Mouse (Mus musculus) neural tube, embryonic 13.5 days (tissue): ENCODE results near the gene Mrpl21. TPM values are rescaled to one million over a fixed set of nuclear protein-coding genes. Genes with fewer than 3 reads are reported as not detected.
A peak's percentile ranks its signal among the peaks of the same experiment; 100 is the strongest.

Source experiments
- ATAC-seq: fragments of 200-750 bp; cut with Nextera tagmentation; 2 replicates; pipeline ENCODE4 v1.8.0; 2017; ENCODE audit warnings: low read depth, mild to moderate bottlenecking, moderate TSS enrichment, moderate library complexity
- H3K27ac ChIP-seq: fragments of 300-500 bp; sonication (generic); replicated peaks from 2 replicates; pipeline ENCODE4 v1.5.1; 2015; ENCODE audit warnings: moderate library complexity, mild to moderate bottlenecking, inconsistent platforms
- H3K27me3 ChIP-seq: fragments of 300-500 bp; sonication (generic); 2 replicates; pipeline ENCODE4 v1.6.1; 2015; ENCODE audit warnings: mild to moderate bottlenecking, inconsistent platforms
- H3K36me3 ChIP-seq: fragments of 300-500 bp; sonication (generic); 2 replicates; pipeline ENCODE4 v1.6.1; 2015; ENCODE audit warnings: mild to moderate bottlenecking, inconsistent platforms
- H3K4me1 ChIP-seq: fragments of 300-500 bp; sonication (generic); replicated peaks from 2 replicates; pipeline ENCODE4 v1.6.1; 2015; ENCODE audit warnings: inconsistent platforms
- H3K4me2 ChIP-seq: fragments of 300-500 bp; sonication (generic); 2 replicates; pipeline ENCODE4 v1.6.1; 2015; ENCODE audit warnings: inconsistent platforms, mild to moderate bottlenecking, moderate library complexity
- H3K4me3 ChIP-seq: fragments of 300-500 bp; sonication (generic); 2 replicates; pipeline ENCODE4 v1.5.1; 2015; ENCODE audit warnings: mild to moderate bottlenecking, inconsistent platforms
- H3K9ac ChIP-seq: fragments of 300-500 bp; sonication (generic); 2 replicates; pipeline ENCODE4 v1.6.1; 2015; ENCODE audit warnings: moderate library complexity, mild to moderate bottlenecking, inconsistent platforms
- H3K9me3 ChIP-seq: fragments of 300-500 bp; sonication (generic); 2 replicates; pipeline ENCODE4 v1.6.1; 2016; ENCODE audit warnings: inconsistent platforms
- WGBS: fragments of 180-500 bp; shearing (Covaris S2); methylation state at CpG from one replicate; pipeline ENCODE4 v1.1.7; 2015; 5-methylcytosine and 5-hydroxymethylcytosine counted together
- polyA plus RNA-seq: library from polyadenylated mRNA; unstranded; fragments of >200 nt; fragmentation: Nextera tagmentation; extraction: Ambion mirVana; gene quantifications from 2 replicates; pipeline ENCODE4 v1.2.1, GENCODE M21; 2015

The Mrpl21 gene
- 105 and 112 TPM in 2 replicates for polyA plus RNA-seq

DNA sequence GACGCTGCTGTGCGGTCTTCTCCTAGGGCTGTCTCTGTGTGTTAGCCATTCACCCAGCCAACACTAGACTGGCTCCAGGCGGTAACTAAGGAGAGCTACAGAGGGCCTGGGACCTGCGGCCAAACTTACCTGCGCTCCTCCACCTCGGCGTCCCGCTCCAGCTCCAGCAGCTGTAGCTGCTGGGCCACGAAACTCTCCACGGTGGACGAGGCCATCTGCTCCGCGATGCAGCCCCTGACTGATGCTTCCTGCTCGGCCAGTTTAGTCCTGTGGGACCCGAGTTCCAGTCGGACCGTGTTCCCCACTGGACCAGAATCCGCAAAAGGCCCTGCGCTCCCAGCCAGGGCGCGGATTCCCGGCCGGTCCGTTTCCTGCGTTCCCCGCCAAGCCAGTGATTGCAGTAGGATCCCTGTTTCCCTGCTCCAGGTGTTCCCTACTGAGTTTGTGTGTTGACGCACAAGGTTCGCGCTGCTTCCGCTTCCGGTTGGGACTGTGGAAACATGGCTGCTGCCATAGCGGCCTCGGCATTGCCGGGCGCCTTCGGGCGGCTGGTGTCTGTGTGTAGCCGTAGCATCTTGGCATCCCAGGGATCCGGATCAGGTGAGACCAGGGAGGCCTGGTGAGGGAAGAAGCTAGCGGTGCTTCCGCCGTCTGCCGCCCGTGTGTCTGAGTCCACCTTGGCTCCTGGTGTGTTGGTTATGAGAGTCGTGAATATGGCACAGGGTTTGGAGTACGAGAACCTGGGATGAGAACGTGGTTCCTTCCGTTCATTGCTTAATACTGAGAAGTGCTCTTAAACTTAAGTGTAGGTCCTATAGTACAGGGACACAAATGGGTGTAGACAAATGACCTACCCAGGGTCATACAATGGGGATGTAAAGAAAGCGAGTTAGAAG, at the start of gene Mrpl21, which contains the start of gene Ighmbp2:
Mrpl21 (plus strand) TSS at position 330 of the 896 bp plus-strand sequence.
Ighmbp2 (minus strand) TSS at position 446 of the 896 bp plus-strand sequence.
- WGBS: under 1% methylated on average over 49 of the region's 49 CpGs
- Histone ChIP-seq H3K27ac (peak within 1 kb of the TSS; percentile 59), H3K36me3 (peaks cover 60% of the 10 kb centered on the region), H3K4me1 (peaks cover 28% of the 10 kb centered on the region), H3K9ac (peak within 1 kb of the TSS; percentile 89), H3K4me2 (peak within 1 kb of the TSS; percentile 82), H3K9me3 (no peaks in the 10 kb centered on the region), H3K27me3 (no peaks in the 10 kb centered on the region), H3K4me3 (peak within 1 kb of the TSS; percentile 84)
- ATAC-seq: peak; percentile 93

DNA sequence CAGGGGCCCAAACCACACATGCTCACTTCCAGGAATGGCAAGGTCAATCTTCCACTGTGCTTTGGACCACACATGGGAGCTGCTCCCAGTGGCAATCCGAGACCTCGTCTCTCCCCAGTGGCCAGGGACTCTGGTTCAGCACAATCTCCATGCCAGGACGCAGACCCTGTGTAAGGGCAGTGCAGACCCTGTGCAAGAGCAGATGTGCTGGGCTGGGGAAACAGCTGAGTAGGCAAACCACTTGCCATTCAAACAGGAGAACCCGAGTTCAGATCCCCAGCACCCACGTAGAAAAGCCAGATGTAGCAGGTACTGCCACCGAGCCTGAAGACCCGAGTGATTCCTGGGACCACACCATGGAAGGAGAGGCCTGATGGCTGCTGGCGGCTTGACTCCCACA, 22.7 kb upstream of the Mrpl21 start:
- Histone ChIP-seq H3K4me2 (no peak overlapping the region), H3K27ac (no peak overlapping the region), H3K4me1 (no peaks in the 10 kb centered on the region), H3K9me3 (no peaks in the 10 kb centered on the region), H3K9ac (no peak overlapping the region), H3K4me3 (no peak overlapping the region), H3K27me3 (no peaks in the 10 kb centered on the region), H3K36me3 (peaks cover 57% of the 10 kb centered on the region)
- ATAC-seq: no peak
- WGBS: 94% methylated on average over 8 of the region's 8 CpGs

DNA sequence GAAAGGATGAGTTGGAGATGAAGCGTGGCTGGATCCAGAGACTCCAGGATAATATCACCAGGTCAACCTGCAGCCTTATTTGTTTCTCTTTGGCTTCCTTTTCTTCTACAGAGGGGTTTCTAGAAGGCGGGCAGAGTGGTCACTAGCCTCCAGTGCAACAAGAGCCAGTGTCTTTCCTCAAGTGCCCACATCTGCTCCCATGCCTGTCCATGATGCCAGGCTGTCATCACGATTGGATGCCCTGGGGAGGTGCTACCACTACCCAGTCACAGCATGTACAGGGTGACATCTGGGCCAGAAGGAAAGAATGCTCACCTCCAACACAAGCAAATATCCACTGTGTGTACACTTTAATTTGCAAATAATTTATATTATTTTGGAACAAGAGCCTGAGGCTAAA, 22.1 kb upstream of the Mrpl21 start:
- H3K27ac ChIP-seq: no peak overlapping the region
- no peaks in the 10 kb centered on the region for H3K9me3 ChIP-seq
- WGBS: 92% methylated on average over 3 of the region's 3 CpGs
- H3K4me1 ChIP-seq: no peaks in the 10 kb centered on the region
- no peak overlapping the region for H3K4me3 ChIP-seq
- H3K27me3 ChIP-seq: no peaks in the 10 kb centered on the region
- peaks cover 63% of the 10 kb centered on the region for H3K36me3 ChIP-seq
- H3K9ac ChIP-seq: no peak overlapping the region
- H3K4me2 ChIP-seq: no peak overlapping the region
- no peak for ATAC-seq

DNA sequence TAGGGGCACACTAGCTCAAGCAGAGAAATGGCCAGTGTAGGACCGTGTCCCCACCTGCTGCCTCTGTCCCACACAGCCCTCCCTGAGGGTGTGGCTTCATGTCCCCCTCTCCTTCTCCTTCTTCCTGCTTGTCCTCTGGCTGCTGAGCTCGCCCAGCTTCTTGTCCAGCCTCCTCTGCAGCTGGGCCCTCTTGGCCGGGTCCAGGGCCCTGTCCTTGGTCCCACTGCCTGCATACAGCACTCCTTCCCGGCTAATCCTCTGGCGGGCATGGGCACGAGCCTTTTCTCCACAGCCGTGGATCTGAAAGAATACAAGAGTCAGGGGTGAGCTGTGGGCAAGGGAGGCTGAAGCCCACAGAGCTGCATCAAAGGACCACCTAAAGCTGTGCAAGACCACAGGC, 21.4 kb upstream of the Mrpl21 start:
- Histone ChIP-seq H3K9ac (no peak overlapping the region), H3K27ac (no peak overlapping the region), H3K36me3 (peaks cover 70% of the 10 kb centered on the region), H3K4me3 (no peak overlapping the region), H3K27me3 (no peaks in the 10 kb centered on the region), H3K9me3 (no peaks in the 10 kb centered on the region), H3K4me1 (no peaks in the 10 kb centered on the region), H3K4me2 (no peak overlapping the region)
- no peak for ATAC-seq
- 93% methylated on average over 7 of the region's 7 CpGs for whole genome bisulfite sequencing

DNA sequence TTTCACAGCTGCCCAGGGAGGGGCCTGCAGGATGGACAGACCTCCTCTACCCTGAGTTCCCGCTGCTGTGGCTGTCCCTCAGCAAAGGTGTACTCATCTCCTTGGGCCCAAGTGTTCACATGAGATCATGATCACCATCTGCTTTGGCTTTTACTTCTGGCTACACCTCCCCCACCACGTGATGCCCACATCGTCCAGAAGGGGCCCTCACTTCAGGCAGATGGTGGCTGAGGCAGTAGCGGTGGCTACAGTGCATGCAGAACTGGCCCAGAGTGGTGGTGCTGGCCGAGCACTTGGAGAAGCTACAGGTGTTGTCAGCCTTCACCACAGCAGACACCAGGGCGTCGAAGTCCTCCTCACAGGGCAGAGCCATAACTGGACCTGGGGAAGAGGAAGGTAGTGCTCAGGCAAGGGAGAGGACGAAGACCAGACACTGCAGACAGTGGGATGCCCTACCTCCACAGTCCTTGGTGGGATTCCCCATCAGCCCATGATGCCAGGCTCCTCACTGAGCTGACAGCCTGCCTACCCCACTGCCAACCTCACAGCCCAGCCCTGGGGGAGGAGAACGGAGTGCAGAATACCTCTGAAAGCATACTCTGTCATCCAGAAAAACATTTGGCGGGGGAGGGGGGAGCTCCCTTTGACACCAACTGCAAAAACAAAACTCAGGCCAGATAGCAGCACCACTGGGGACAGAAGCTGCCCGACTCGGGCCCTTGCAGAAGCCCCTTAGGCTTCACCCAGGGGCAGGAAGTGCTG, 20.8 kb upstream of the Mrpl21 start:
- Histone ChIP-seq H3K9me3 (no peaks in the 10 kb centered on the region), H3K4me2 (no peak overlapping the region), H3K9ac (no peak overlapping the region), H3K27ac (no peak overlapping the region), H3K27me3 (no peaks in the 10 kb centered on the region), H3K4me1 (no peaks in the 10 kb centered on the region), H3K4me3 (no peak overlapping the region), H3K36me3 (peaks cover 76% of the 10 kb centered on the region)
- no peak for ATAC-seq
- 85% methylated on average over 12 of the region's 12 CpGs for WGBS

DNA sequence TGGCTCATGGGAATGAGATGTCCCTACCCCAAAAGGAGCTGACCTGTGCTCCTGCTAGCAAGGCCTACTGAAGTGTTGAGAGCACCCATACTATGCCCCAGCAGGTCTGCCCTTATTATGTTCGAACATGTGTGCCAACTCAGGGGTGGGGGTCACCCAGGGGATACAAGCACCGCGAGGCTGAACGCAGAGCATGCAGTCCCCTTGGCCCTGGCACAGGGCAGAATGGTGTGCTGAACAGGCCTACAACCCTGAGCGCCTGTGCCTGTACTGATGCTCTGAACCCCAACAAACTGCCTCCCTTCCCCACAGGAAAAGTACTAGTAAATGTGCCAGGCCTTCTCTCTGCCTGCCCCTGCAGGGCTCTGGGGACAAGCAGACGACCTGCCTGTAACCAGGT, 18.4 kb upstream of the Mrpl21 start:
- H3K27me3 ChIP-seq: no peaks in the 10 kb centered on the region
- no peak for ATAC-seq
- peaks cover 99% of the 10 kb centered on the region for H3K36me3 ChIP-seq
- H3K9ac ChIP-seq: no peak overlapping the region
- H3K4me3 ChIP-seq: no peak overlapping the region
- no peaks in the 10 kb centered on the region for H3K9me3 ChIP-seq
- H3K27ac ChIP-seq: no peak overlapping the region
- WGBS: 95% methylated on average over 6 of the region's 6 CpGs
- no peaks in the 10 kb centered on the region for H3K4me1 ChIP-seq
- H3K4me2 ChIP-seq: no peak overlapping the region

DNA sequence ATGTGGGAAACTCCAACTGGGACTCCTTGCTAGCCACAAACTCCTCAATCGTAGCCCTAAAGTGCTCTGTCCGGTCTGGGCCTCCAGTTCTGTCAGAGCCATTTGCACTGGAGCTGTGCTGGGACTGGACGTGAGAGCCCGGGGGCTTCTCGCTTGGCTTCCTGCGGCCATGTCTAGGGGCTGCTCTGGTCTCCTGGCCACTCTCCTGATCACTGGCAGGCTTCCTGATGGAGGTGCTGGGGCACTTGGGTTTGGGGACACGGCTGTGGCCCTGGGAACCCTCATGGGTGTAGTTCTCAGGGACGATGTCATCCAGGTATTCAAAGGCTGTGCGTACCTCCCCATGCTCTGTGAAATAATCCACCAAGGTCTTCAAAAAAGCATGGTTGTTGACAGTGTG, 17.5 kb upstream of the Mrpl21 start:
- no peak for ATAC-seq
- H3K4me2 ChIP-seq: no peak overlapping the region
- H3K27ac ChIP-seq: no peak overlapping the region
- WGBS: 95% methylated on average over 9 of the region's 9 CpGs
- H3K9ac ChIP-seq: no peak overlapping the region
- no peaks in the 10 kb centered on the region for H3K4me1 ChIP-seq
- no peak overlapping the region for H3K4me3 ChIP-seq
- H3K9me3 ChIP-seq: no peaks in the 10 kb centered on the region
- peaks cover 99% of the 10 kb centered on the region for H3K36me3 ChIP-seq
- no peaks in the 10 kb centered on the region for H3K27me3 ChIP-seq

DNA sequence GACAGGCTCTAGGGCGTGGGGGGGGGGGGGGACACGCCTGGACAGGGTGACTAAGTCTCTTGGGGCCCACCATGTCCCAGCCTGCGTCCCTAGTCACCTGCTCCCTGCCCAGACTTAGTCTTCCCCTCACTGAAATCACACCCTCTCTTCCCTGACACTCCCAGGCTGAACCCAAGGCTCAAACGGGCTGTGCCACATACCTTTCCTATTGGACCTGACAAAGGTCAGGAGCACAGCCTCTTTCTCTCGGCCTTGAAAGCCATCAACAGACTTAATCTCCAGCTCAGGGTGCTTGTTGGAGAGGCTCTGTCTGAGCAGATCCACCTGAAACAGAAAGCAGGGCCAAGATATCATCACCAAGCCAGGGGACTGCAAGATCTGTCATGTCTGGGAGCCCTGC, 16.6 kb upstream of the Mrpl21 start:
- WGBS: 81% methylated on average over 5 of the region's 5 CpGs
- H3K4me2 ChIP-seq: no peak overlapping the region
- no peaks in the 10 kb centered on the region for H3K27me3 ChIP-seq
- H3K36me3 ChIP-seq: peaks cover 99% of the 10 kb centered on the region
- no peak for ATAC-seq
- no peak overlapping the region for H3K9ac ChIP-seq
- no peak overlapping the region for H3K27ac ChIP-seq
- H3K4me3 ChIP-seq: no peak overlapping the region
- no peaks in the 10 kb centered on the region for H3K9me3 ChIP-seq
- no peaks in the 10 kb centered on the region for H3K4me1 ChIP-seq

DNA sequence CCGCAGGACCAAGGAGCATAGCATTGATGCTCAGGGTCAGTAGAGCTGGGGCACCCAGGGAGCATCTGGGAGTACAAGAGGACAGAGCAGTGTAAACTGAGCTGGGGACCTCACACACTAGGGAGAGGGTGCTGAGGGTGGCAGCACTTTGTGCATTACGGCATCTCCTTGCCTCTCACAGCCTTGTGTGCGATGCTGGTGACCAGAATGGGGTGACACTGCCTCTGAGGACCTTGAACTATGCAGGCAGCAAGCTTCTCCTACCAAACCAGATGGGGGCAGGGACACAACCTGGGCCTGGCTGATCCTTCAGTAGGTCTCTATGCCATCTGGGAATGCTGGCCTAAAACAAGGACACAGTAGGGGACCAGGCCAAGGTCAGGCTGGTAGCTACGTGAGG, 16.0 kb upstream of the Mrpl21 start:
- Histone ChIP-seq H3K27ac (no peak overlapping the region), H3K27me3 (no peaks in the 10 kb centered on the region), H3K9ac (no peak overlapping the region), H3K4me2 (no peak overlapping the region), H3K4me3 (no peak overlapping the region), H3K9me3 (no peaks in the 10 kb centered on the region), H3K4me1 (no peaks in the 10 kb centered on the region), H3K36me3 (peaks cover 99% of the 10 kb centered on the region)
- ATAC-seq: no peak
- WGBS: 95% methylated on average over 4 of the region's 4 CpGs

DNA sequence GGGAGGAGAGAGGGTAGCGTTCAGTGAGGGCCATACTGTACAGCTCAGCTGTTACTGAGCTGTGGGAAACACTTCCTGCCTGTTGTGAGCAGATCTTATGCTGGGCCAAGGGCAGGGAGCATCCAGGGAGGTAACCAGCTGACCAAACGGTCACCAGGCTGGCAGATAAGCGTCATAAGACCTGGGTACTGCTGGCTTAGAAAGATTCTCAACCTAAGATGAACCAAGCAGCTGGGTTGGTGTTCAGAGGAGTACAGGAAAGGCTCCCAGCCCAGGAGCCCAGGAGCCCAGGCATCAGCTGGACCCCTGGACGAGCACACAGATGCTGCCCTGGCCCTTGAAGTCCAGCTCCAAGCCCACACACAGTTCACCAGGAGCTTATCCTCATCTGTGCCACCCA, 15.4 kb upstream of the Mrpl21 start:
- ATAC-seq: no peak

DNA sequence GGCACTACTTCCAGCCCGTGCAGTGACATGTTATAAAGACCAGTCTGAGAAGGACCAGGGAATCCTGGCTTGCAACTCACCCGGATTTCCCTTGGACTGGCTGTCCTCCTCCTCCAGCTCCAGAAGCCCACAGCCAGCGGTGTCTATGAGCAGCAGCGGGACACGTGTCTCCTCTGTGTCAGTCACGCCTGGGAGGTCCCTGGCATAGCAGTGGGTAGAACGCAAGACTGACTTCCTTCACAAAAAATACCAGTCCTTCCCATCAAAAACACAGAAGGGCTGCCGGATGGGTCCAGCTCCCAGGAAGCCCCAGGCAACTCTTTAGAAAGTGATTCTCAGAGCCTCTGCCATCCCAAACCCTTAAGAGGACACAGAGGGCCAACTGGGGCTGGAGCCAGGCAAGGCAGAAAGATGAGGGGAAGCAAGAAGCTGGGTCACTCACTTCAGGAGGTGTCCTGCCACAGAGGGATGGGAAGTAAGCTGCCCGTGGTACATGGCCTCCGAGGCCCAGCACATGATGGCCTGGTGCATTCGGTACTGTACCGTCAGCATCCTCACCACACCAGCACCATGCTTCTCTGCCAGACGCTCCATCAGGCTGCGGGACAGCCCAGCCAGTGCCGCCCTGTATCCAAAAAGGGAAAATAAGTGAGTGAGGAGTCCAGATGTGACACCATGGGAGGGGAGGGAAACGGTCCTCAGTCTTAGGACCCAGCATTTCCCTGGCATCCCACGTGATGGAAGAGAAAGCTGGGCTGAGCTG, 14.3 kb upstream of the Mrpl21 start:
- peaks cover 100% of the 10 kb centered on the region for H3K36me3 ChIP-seq
- no peaks in the 10 kb centered on the region for H3K9me3 ChIP-seq
- no peak overlapping the region for H3K9ac ChIP-seq
- ATAC-seq: no peak
- H3K27ac ChIP-seq: no peak overlapping the region
- no peaks in the 10 kb centered on the region for H3K4me1 ChIP-seq
- H3K4me3 ChIP-seq: no peak overlapping the region
- H3K27me3 ChIP-seq: no peaks in the 10 kb centered on the region
- 93% methylated on average over 17 of the region's 17 CpGs for WGBS
- H3K4me2 ChIP-seq: no peak overlapping the region

More for the DNA sequence above, 15.4 kb upstream of the Mrpl21 start:
- Histone ChIP-seq H3K36me3 (peaks cover 99% of the 10 kb centered on the region), H3K4me3 (no peak overlapping the region), H3K4me1 (no peaks in the 10 kb centered on the region), H3K4me2 (no peak overlapping the region), H3K27ac (no peak overlapping the region), H3K27me3 (no peaks in the 10 kb centered on the region), H3K9ac (no peak overlapping the region), H3K9me3 (no peaks in the 10 kb centered on the region)
- 94% methylated on average over 4 of the region's 4 CpGs for WGBS

DNA sequence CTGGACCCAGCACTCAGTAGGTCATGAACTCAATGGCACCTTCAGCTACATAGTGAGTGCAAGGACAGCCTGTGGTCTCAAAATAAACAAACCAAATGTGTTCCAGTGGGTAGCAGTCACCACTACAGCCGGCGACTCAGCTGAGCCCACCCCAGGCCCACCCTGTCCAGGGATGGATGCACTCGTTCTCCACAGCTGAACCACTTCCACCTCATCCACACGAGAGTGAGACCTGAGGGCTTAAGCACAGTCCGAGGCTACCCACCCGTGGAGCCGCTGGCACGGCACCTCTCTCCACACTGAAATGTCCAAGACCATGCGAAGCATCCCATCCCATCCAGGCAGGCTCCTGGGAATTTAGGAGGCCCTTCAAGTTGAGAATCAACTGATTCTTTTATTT, 13.4 kb upstream of the Mrpl21 start:
- Histone ChIP-seq H3K4me1 (no peaks in the 10 kb centered on the region), H3K4me2 (no peak overlapping the region), H3K4me3 (no peak overlapping the region), H3K9me3 (no peaks in the 10 kb centered on the region), H3K9ac (no peak overlapping the region), H3K36me3 (peaks cover 100% of the 10 kb centered on the region), H3K27ac (no peak overlapping the region), H3K27me3 (no peaks in the 10 kb centered on the region)
- no peak for ATAC-seq
- 92% methylated on average over 9 of the region's 9 CpGs for WGBS
